Mouse (Mus musculus) left cerebral cortex, adult 18-20 months (tissue): ENCODE results near the gene Ppp2r3a. TPM values are rescaled to one million over a fixed set of nuclear protein-coding genes. Genes with fewer than 3 reads are reported as not detected.

Experiments used
- DNase-seq, 2 experiments: peaks; one replicate each; pipeline ENCODE4 v3.0.0; 2021 to 2022; ENCODE audit warnings: low spot score in 2 of 2, mixed read lengths in 1 of 2
- total RNA-seq, 2 experiments: library from RNA; stranded (reverse); gene quantifications; 2 replicates each; pipeline ENCODE4 v1.2.3; 2021

Gene Ppp2r3a
- total RNA-seq, 2 experiments from 2014 or later = 21.6 to 24.1 TPM

GRCm38 (mm10) chr9:101160627-101161026, 91.0 kb downstream of the Ppp2r3a start:
- DNase-seq = no peak

GRCm38 (mm10) chr9:101160092-101160491, 91.5 kb downstream of the Ppp2r3a start:
- DNase-seq = peak; percentile 68 to 81

- DNase-seq = peak in 1 of 2 experiments; percentile 10
These were observed 92.2 kb downstream of the Ppp2r3a start for GRCm38 (mm10) chr9:101159431-101159830.

GRCm38 (mm10) chr9:101152872-101153271, 98.7 kb downstream of the Ppp2r3a start:
- DNase-seq = no peak

- no peak for DNase-seq
These were observed 108.0 kb downstream of the Ppp2r3a start for GRCm38 (mm10) chr9:101143635-101144034.

DNA sequence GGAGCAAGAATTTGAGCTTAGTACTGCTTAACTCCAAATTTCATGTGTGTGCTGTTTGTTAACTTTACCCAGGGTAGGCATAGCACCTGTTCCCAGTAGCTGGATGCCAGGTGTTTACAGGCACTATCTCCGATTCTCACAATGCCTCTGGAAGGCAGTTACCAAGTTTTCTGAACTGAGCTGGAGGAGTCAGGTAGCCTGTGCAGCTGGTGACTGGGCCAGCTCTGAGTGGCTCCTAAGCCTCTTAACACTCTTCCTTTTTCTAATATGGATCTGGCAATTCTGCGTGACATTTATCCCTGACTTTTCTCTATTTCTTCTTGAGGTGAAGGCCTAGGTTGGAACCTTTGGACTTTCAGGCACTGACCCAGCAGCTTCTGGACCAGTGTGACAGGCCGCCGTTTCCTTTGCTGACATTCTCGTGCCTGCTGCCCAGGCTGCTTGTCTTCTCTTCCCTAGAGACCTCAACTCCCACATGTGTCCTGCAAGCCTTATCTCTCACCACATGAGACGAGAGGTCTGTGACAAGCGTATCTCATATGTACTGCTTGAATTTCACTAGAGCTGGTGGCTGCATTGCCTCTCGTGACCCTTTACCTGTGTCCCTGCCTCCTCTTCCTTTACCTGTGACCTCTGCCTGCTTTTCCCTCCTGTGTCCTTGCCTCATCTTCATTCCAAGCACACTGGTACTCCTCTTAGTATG, 137.3 kb downstream of the Ppp2r3a start:
- no peak for DNase-seq

GRCm38 (mm10) chr9:101113317-101113716, 138.3 kb downstream of the Ppp2r3a start:
- no peak for DNase-seq

DNA sequence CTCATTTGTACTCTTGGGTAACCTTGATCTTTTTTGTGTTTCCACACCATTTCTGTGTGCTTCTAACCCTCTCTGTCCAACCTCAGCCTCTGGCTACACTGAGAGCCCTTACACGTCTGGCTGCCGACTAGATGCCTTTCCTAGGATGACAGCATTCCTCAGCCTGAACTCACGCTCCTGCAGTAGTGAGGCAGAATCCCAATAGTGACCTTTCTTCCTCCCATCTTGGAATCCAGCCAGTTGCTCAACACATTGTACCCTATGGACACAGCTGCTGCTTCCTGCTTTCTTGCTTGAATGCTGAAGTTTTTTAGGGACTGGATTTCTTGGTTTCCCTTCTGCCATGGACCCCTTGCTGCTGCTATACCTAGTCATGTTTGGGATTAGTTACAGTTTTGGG, 141.6 kb downstream of the Ppp2r3a start:
- no peak for DNase-seq

- no peak for DNase-seq
These were observed 144.2 kb downstream of the Ppp2r3a start for GRCm38 (mm10) chr9:101107386-101107785.

- no peak for DNase-seq
These were observed 145.9 kb downstream of the Ppp2r3a start for GRCm38 (mm10) chr9:101105735-101106134.

DNA sequence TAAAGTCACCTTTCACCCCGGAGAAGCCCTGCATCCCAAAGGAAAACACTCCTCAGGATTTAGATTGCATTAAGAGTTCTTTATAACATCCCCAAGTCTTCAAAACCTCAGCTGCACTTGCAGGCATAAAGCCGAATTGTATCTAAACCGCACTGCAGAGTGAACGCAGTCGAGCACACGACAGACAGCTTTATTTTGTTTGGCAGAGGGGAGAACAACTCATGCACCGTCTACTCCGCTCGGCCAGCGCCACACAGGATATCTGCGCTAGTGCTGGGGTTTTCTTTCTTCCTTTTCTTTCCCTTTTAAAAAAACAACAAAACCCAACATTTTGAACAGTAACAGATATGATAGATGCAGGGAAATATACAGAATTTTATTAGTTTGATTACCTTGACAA, 146.7 kb downstream of the Ppp2r3a start:
- DNase-seq = no peak

- no peak for DNase-seq
These were observed 149.3 kb downstream of the Ppp2r3a start for GRCm38 (mm10) chr9:101102288-101102687.

DNA sequence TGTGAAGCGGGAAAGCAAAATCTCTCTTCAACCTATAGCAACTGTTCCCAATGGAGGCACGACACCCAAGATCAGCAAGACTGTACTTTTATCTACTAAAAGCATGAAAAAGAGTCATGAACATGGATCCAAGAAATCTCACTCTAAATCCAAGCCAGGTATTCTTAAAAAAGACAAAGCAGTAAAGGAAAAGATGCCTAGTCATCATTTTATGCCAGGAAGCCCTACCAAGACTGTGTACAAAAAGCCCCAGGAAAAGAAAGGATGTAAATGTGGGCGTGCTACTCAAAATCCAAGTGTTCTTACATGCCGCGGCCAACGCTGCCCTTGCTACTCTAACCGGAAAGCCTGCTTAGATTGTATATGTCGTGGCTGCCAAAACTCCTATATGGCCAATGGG, 150.0 kb downstream of the Ppp2r3a start:
- DNase-seq = no peak

DNA sequence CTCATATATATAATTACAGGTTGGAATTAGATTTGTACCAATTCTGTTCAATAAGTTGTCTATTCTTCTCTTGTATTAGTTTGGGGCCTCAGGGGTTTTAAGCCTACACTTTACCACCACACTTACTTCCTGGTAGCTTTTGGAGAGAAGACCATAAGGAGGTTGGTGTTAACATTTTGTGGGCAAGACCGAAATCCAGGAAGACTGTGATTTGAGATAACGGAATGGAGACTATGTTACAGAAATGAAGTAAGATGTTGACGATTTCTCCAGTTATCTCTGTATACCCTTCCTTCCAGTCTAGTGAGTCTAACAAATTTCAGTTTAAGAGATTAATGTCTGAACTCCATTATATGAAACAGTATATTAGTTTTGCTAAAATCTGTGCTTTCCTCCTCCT, 151.4 kb downstream of the Ppp2r3a start:
- DNase-seq = no peak

- no peak for DNase-seq
These were observed 152.2 kb downstream of the Ppp2r3a start for GRCm38 (mm10) chr9:101099445-101099844.

DNA sequence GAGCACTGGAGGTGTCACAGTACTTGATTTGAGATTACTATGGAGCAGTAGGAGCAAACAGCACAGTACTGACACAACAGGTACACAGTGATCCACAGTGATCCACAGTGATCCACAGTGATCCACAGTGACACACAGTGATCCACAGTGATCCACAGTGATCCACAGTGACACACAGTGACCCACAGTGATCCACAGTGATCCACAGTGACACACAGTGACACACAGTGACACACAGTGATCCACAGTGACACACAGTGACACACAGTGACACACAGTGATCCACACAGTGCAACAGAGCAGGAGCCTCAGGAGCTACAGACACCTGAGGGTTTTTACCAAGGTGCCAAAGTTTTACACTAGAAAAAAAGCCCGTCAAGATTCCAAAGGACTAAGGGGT, 154.1 kb downstream of the Ppp2r3a start:
- no peak for DNase-seq

- DNase-seq = no peak
These were observed 155.1 kb downstream of the Ppp2r3a start for GRCm38 (mm10) chr9:101096461-101096860.

GRCm38 (mm10) chr9:101095425-101095824, 156.2 kb downstream of the Ppp2r3a start:
- no peak for DNase-seq

DNA sequence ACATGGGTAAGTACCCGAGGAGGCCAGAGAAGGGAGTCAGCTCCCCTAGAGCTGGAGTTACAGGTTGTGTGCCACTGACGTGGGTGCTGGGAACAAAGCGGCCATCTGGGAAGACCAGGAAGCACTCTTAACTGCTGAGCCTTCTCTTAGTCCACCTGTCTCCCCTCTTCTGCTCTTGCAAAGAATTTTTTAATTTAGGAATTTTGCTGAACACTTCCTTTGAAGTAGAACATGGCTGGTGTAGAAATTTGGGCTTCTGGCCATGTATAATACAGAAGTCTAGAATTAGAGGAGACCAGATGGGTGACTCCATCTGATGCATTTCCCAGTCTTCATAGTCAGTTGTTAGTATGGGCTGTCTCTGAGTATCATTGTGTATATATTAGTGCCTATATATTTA, 167.9 kb downstream of the Ppp2r3a start:
- DNase-seq = no peak

- no peak for DNase-seq
These were observed 171.4 kb downstream of the Ppp2r3a start for GRCm38 (mm10) chr9:101080046-101080685.

GRCm38 (mm10) chr9:101078579-101078978, 173.0 kb downstream of the Ppp2r3a start:
- DNase-seq = no peak

DNA sequence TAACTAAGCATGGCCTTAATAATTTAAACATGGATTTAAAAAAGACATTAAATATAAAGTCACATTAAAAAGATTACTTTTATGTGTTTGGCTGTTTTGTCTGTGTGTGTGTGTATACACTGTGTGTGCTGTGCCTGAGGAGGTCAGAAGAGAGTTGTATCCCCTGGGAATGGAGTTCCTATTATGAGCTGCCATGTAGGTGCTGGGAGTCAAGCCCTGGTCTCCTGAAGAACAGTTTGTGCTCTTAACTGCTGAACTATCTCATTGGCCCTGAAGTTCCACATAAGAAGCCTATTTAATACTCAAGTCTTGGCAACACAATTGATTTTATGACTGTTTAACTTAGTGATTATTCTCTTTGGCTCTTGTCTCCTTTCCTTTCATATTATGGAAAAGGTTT, 174.1 kb downstream of the Ppp2r3a start:
- no peak for DNase-seq
